8 mouse cellular contexts compared by ENCODE assay signal in genomic region chr5:135400244-135400643, GRCm38 (mm10). TPM values are rescaled to one million over a fixed set of nuclear protein-coding genes. Genes with fewer than 3 reads are reported as not detected.
DNase-seq lines count a peak whose midpoint lies in the region.

No protein-coding gene starts in this region.

- peak; percentile 85 for DNase-seq in CD4-positive, CD25-positive, alpha-beta regulatory T cell, adult 2 months (ENCODE audit: low read depth, low spot score)
- DNase-seq in WW6 (ENCODE audit: low read depth, low spot score) = peak; percentile 40
- peak; percentile 80 to 86 for DNase-seq in cerebellum, postnatal 4 days (ENCODE audit: low spot score in 2 of 2)
- DNase-seq in gastrocnemius, postnatal 36 days = peak; percentile 63 to 78
- DNase-seq in kidney, postnatal 36 days = peak; percentile 73 to 94
- peak; percentile 58 to 68 for DNase-seq in lung, adult 18-20 months
- peak; percentile 83 for DNase-seq in retina, postnatal 1 day
- DNase-seq in thymus, postnatal 4 days = peak; percentile 91

- intact Hi-C loops in gastrocnemius, postnatal 36 days (cut with DNase I) = loop anchor here (2.0 kb wide), 1 partner anchor 95 kb away; no protein-coding TSS in a partner anchor

RNA-seq across cellular contexts. Expression of gene Pom121, which starts 5.9 kb away (rescaled TPM):
- total RNA-seq in gastrocnemius, postnatal 36 days (2021) = 1 to 10 TPM; 7.5 to 9.3 TPM

RNA-seq across cellular contexts. Expression of gene Nsun5, which starts 30.5 kb away (rescaled TPM):
- total RNA-seq in gastrocnemius, postnatal 36 days (2021) = 1 to 10 TPM; 7.5 to 9.2 TPM

RNA-seq across cellular contexts. Expression of gene Trim50, which starts 47.1 kb away (rescaled TPM):
- not detected for total RNA-seq in gastrocnemius, postnatal 36 days (2021)

RNA-seq across cellular contexts. Expression of gene Fkbp6, which starts 50.4 kb away (rescaled TPM):
- total RNA-seq in gastrocnemius, postnatal 36 days (2021) = not detected

Comparison
In these comparisons a context has a peak if more than half of its experiments do, and no peak if none do; other contexts are left out.
1. Peak in every context shown above with its lines: DNase-seq.
2. DNase-seq: peak in every context shown above with its lines; median percentile 91 in thymus, postnatal 4 days; 85 in CD4-positive, CD25-positive, alpha-beta regulatory T cell, adult 2 months; 84 in kidney, postnatal 36 days; 83 in cerebellum, postnatal 4 days; 83 in retina, postnatal 1 day; 70 in gastrocnemius, postnatal 36 days; 63 in lung, adult 18-20 months; 40 in WW6.